Mouse (Mus musculus): Measurements from ENCODE around the gene Sema3c.

DNA sequence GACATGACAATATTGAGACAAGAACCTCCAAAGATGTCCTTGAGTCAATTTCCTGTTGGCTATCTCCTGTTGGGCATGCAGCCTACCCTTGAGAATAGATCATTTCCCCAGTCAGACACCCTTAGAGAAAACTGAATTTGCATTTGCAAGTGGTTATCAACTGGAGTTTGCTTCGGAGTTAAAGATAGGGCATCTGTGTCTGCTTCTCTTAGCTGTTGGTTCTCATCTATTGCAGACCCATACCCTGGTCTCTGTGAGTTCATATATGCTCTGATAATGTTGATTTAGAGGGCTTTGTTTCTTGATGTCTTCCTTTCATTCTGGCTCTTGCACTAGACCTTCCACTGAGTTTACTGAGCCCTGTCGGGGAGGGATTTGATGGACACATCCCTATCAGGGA, 106.8 kb downstream of the Sema3c start:
- TF ChIP-seq CTCF (IDR thresholded peaks at IDR 0.05; ENCODE audit: control insufficient read depth, insufficient read depth, insufficient read length): no peak
- TF ChIP-seq CEBPB (IDR thresholded peaks at IDR 0.05; ENCODE audit: low read depth): no peak
- no peak for TF ChIP-seq MYOG (IDR thresholded peaks at IDR 0.05; ENCODE audit: control insufficient read depth, extremely low read depth, insufficient read length)
- TF ChIP-seq USF1 (IDR thresholded peaks at IDR 0.05; ENCODE audit: low read depth): no peak
- no peak for TF ChIP-seq MAX (IDR thresholded peaks at IDR 0.05)
